Mouse (Mus musculus): Measurements from ENCODE around the gene Clptm1. TPM values are rescaled to one million over a fixed set of nuclear protein-coding genes. Genes with fewer than 3 reads are reported as not detected.

Gene Clptm1
- polyA plus RNA-seq, 1 experiment from 2014 or later = 143 TPM

DNA sequence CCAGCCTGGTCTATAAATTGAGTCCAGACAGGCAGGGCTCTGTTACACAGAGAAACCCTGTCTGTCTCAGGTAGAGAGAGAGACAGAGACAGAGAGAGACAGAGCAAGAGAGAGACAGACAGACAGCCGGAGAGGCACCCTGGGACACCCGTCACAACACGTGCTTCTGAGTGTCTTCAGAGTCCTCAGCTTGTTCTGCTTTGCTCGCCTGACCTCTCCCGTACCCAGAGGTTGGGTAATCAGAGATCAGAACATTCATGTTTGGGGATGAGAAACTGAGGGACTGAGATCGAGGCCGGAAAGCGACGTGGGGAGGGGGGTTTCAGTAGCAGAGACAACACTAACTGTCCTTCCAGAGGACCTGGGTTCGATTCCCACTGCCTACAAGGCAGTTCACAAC is 11.0 kb upstream of the Clptm1 start:
- H3K4me3 ChIP-seq = no peak overlapping the region
- H3K4me1 ChIP-seq (replicated peaks) = no peaks in the 10 kb centered on the region
- H3K27me3 ChIP-seq = no peaks in the 10 kb centered on the region
- H3K36me3 ChIP-seq = no peaks in the 10 kb centered on the region
- 85% methylated on average over 10 of the region's 10 CpGs for WGBS
- no peak overlapping the region for H3K27ac ChIP-seq (replicated peaks)
- H3K9ac ChIP-seq = no peak overlapping the region
- H3K4me2 ChIP-seq = no peak overlapping the region
- H3K9me3 ChIP-seq = no peaks in the 10 kb centered on the region
- ATAC-seq (ENCODE audit: low FRiP score, low read depth) = no peak

DNA sequence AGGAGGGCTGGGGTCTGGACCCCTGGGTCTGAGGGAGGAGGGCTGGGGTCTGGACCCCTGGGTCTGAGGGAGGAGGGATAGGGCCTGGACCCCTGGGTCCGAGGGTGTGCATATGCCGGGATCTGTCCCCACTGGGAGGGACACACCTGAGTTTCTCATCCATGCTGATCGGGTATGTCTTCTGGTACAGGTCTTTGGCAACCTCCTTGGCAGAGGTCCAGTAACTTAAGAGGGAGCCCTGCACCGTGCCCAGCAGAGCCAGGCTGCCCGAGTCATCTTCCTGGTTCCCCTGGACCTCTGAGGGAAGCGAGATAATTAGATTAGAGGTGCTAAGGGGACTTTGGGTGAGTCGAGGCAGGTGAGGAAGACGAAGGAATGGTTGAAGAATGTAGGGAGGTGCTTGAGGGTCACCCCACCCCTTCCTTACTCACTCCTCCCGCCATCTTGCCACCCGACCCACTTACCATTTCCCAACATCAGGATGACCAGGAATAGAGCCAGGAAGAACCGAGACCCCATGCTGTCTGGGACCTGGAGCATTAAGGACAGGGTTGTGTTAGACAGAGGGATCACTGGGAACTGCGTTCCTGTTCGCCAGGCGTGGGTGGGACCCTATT is 8.4 kb upstream of the Clptm1 start:
- 72% methylated on average over 14 of the region's 14 CpGs for WGBS
- Histone ChIP-seq H3K27ac (replicated peaks) (no peak overlapping the region), H3K36me3 (no peaks in the 10 kb centered on the region), H3K27me3 (no peaks in the 10 kb centered on the region), H3K9ac (no peak overlapping the region), H3K4me1 (replicated peaks) (peaks cover 5% of the 10 kb centered on the region; the same call in 1 of the 2 replicates), H3K4me2 (no peak overlapping the region), H3K4me3 (no peak overlapping the region), H3K9me3 (no peaks in the 10 kb centered on the region)
- no peak for ATAC-seq (ENCODE audit: low FRiP score, low read depth)

DNA sequence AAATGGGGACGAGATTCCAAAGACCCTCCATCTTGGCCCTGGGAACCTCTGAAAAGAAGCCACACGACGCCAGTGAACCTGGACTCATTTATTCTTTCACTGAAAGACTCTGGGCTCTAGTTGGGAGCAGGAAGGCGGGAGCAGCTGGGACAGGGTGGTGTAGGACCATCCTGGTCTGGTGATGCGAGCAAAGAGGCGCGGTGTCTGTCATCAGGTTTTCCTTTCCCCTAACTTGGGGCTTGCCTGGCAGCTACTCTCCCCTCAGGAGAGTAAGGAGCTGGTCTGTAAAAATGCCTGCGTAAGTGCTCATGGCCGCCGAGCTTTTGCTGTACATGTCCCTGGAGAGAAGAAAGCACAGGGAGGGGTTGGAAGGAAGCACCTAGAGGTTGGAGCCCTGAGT is 6.7 kb upstream of the Clptm1 start:
- Histone ChIP-seq H3K36me3 (no peaks in the 10 kb centered on the region), H3K27me3 (no peaks in the 10 kb centered on the region), H3K4me1 (replicated peaks) (peaks cover 5% of the 10 kb centered on the region; the same call in 1 of the 2 replicates), H3K4me3 (no peak overlapping the region), H3K9ac (no peak overlapping the region), H3K27ac (replicated peaks) (no peak overlapping the region), H3K4me2 (no peak overlapping the region), H3K9me3 (no peaks in the 10 kb centered on the region)
- no peak for ATAC-seq (ENCODE audit: low FRiP score, low read depth)
- WGBS = 71% methylated on average over 10 of the region's 10 CpGs

DNA sequence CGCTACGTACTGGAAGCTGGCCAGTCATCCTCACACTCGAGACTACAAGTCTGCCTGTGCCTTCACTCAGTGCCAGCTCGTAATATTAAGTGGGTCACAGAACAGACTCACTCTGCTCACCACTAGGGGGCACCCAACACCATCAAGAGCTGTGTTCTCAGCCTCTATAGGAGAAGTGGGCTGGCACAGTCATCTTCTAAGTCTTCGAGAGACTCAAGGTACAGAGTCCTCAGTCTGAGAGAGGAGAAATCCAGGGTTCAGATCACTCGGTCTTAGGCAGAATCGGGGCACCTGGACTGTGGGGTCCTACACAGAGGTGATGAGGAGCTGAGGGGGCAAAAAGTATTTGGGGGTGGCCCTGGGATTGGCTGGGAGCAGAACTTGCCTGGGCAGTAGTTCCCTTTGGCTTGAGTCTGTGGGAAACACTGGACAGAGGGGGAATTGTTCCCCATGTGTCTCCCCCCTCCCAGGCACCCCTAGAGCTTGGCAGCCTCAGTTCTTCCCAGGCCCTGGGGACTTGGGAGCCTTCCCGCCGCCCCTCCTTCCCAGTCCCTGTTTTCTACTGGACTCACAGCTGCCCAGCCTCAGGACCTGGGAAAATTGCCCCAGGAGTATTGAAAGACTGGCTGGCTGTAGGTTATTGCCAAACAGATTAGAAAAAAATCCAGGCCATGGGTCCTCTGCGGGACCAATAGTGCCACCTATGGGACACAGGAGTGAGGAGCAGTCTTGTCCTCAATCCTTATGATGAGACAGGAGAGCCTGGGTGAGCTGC is 4.3 kb upstream of the Clptm1 start:
- WGBS = 11% methylated on average over 10 of the region's 10 CpGs
- no peaks in the 10 kb centered on the region for H3K27me3 ChIP-seq
- no peak overlapping the region for H3K9ac ChIP-seq
- ATAC-seq (ENCODE audit: low FRiP score, low read depth) = peak; percentile 69
- peaks cover 14% of the 10 kb centered on the region for H3K4me1 ChIP-seq (replicated peaks)
- no peaks in the 10 kb centered on the region for H3K36me3 ChIP-seq
- peak overlapping the region; percentile 80 for H3K27ac ChIP-seq (replicated peaks)
- no peak overlapping the region for H3K4me3 ChIP-seq
- H3K4me2 ChIP-seq = peak overlapping the region; percentile 26
- no peaks in the 10 kb centered on the region for H3K9me3 ChIP-seq

DNA sequence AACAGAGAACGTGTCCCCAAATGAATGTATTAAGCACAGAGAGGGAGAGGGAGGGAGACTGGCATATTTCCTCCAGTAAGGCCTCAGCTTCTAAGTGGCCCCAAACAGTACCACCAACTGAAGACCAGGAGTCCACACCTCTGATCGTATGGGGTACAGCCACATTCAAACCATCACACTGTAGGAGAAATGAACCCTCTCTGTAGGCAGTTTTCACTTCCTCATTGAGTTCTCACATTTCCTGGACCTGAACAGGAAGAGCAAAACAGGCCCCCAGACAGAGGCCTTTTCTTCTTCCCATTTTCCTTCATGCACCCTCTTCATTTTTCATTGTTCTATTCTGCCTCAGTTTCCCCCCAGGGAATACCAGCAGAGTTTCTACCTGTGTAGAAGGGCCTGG is 2.6 kb upstream of the Clptm1 start:
- peaks cover 29% of the 10 kb centered on the region for H3K4me1 ChIP-seq (replicated peaks)
- H3K4me2 ChIP-seq = no peak overlapping the region
- no peaks in the 10 kb centered on the region for H3K36me3 ChIP-seq
- H3K9me3 ChIP-seq = no peaks in the 10 kb centered on the region
- no peaks in the 10 kb centered on the region for H3K27me3 ChIP-seq
- no peak overlapping the region for H3K4me3 ChIP-seq
- ATAC-seq (ENCODE audit: low FRiP score, low read depth) = no peak
- WGBS = 82% methylated on average over 2 of the region's 2 CpGs
- H3K27ac ChIP-seq (replicated peaks) = no peak overlapping the region; the same call in 1 of the 2 replicates
- H3K9ac ChIP-seq = no peak overlapping the region

DNA sequence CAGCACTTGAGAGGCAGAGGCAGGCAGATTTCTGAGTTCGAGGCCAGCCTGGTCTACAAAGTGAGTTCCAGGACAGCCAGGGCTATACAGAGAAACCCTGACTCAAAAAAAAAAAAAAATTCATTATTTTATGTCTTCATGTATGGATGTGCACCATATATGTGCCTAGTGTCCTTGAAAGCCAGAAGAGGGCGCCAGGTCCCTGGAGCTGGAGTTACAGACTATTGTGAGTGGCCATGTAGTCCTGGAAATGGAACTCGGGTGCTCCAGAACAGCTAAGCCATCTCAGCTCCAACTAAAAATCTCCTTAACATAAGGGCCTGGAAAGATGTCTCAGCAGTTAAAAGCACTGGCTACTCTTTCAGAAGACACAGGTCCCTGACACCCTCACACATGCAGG is 1.9 kb upstream of the Clptm1 start:
- no peak overlapping the region for H3K4me3 ChIP-seq
- H3K4me1 ChIP-seq (replicated peaks) = peaks cover 33% of the 10 kb centered on the region

DNA sequence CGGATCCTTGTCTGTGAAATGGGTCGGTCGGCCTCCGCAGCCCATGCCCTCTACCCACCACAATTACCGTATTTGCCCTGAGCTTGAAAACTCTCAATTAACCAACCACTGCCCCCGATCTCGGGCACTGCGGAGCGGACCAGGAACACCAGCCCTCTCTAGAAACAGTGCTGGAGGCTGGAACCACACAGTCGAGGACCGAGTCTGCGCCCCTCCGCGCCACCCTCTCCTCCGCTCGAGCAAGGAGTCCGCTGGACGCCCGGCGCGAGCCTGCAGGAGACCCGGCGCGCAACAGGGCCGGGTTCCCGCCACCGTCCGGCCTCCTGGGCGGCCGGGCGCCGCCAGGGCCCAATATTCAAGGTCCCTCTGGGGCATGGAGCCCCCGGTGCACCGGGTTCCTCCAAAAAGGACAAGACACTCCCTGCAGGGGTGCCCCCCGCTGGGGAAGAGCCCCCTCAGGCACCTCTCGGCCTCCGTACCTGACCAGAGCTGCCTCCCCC is 328 bp downstream of the Clptm1 start:
- H3K4me2 ChIP-seq = peak overlapping the region; percentile 85
- peak; percentile 53 for ATAC-seq (ENCODE audit: low FRiP score, low read depth)
- no peaks in the 10 kb centered on the region for H3K36me3 ChIP-seq
- no peaks in the 10 kb centered on the region for H3K9me3 ChIP-seq
- WGBS = 0% methylated on average over 36 of the region's 37 CpGs
- H3K9ac ChIP-seq = peak overlapping the region; percentile 94
- peaks cover 33% of the 10 kb centered on the region for H3K4me1 ChIP-seq (replicated peaks)
- H3K27ac ChIP-seq (replicated peaks) = peak overlapping the region; percentile 77
- peak overlapping the region; percentile 80 for H3K4me3 ChIP-seq
- no peaks in the 10 kb centered on the region for H3K27me3 ChIP-seq

More for the DNA sequence above, 1.9 kb upstream of the Clptm1 start:
- no peaks in the 10 kb centered on the region for H3K9me3 ChIP-seq
- H3K27me3 ChIP-seq = no peaks in the 10 kb centered on the region
- H3K4me2 ChIP-seq = no peak overlapping the region
- no peak for ATAC-seq (ENCODE audit: low FRiP score, low read depth)
- H3K27ac ChIP-seq (replicated peaks) = no peak overlapping the region
- H3K9ac ChIP-seq = no peak overlapping the region
- no peaks in the 10 kb centered on the region for H3K36me3 ChIP-seq
- WGBS = 67% methylated on average over 3 of the region's 3 CpGs

DNA sequence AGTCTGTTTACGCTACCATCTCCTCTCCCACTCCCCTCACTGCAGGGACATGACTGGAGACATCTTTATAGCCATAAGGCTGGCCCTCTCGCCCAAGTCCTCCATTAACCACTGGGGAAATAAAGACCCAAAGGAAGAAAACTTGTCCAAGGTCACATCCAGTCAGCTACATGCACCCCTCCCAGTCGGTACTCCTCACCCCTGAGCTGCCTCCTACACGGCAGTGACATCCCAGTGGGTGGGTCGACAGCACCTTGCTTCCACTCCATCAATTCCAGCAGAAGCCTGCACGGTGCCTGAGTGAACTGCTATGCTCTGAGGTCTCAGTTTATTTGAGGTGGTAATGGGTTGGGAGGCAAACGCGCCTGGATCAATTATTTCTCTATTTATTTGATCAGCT is 893 bp downstream of the Clptm1 start:
- Histone ChIP-seq H3K9ac (peak overlapping the region; percentile 94), H3K9me3 (no peaks in the 10 kb centered on the region), H3K36me3 (no peaks in the 10 kb centered on the region), H3K4me3 (peak overlapping the region; percentile 80), H3K27ac (replicated peaks) (no peak overlapping the region), H3K4me1 (replicated peaks) (peaks cover 27% of the 10 kb centered on the region), H3K4me2 (peak overlapping the region; percentile 85), H3K27me3 (no peaks in the 10 kb centered on the region)
- WGBS = 21% methylated on average over 8 of the region's 8 CpGs
- ATAC-seq (ENCODE audit: low FRiP score, low read depth) = no peak

DNA sequence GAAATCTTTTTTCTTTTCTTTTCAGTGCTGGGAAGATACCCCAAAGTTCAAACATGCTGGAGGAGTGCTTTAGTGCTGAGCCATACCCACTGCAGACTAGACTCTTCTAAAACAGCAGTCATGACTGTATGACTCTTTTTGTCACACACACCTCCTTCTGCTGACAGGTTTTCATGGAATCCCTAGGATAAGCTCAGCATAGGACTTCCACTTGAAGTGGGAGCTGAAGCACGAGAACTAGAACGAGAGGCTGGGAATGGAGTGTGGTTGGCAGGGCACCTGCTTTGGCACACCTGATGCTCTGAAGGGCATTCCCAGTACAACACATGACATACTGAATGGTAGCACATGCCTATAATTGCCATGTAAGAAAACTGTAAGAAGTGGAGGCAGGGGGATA is 12.2 kb downstream of the Clptm1 start:
- no peaks in the 10 kb centered on the region for H3K4me1 ChIP-seq (replicated peaks)
- peaks cover 48% of the 10 kb centered on the region for H3K36me3 ChIP-seq
- H3K9ac ChIP-seq = no peak overlapping the region
- no peak overlapping the region for H3K4me3 ChIP-seq
- no peaks in the 10 kb centered on the region for H3K9me3 ChIP-seq
- ATAC-seq (ENCODE audit: low FRiP score, low read depth) = no peak
- H3K27me3 ChIP-seq = no peaks in the 10 kb centered on the region
- 94% methylated on average over 2 of the region's 2 CpGs for WGBS
- H3K4me2 ChIP-seq = no peak overlapping the region
- H3K27ac ChIP-seq (replicated peaks) = no peak overlapping the region

DNA sequence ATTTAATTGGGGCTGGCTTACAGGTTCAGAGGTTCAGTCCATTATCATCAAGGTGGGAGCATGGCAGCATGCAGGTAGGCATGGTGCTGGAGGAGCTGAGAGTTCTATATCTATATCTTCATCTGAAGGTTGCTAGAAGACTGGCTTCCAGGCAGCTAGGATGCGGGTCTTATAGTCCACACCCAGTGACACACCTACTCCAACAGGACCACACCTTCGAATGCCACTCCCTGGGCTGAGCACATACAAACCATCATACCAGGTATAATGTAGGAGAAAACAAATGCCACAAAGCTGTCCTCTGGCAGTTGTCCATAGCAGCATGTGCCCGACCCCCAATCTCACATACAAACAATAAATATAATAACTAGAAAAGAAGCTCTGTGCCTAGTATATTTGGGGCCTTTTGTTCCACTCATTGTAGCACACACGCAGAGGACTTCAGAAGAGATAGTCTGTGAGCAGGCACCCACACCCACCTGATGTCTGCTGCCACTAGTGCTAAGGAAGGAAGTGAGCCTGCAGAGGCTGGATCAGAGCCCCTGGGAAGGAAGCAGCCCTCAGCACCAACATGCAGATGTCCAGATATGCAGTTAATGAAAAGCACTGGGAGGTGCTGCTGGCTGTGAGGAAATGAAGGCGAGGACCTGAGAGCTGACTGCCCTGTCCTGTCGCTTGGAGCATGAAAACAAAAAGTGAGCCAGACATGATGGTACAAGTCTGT is 13.6 kb downstream of the Clptm1 start:
- Histone ChIP-seq H3K27ac (replicated peaks) (no peak overlapping the region), H3K36me3 (peaks cover 55% of the 10 kb centered on the region), H3K4me1 (replicated peaks) (no peaks in the 10 kb centered on the region), H3K9me3 (no peaks in the 10 kb centered on the region), H3K4me2 (no peak overlapping the region), H3K4me3 (no peak overlapping the region), H3K27me3 (no peaks in the 10 kb centered on the region), H3K9ac (no peak overlapping the region)
- no peak for ATAC-seq (ENCODE audit: low FRiP score, low read depth)
- 91% methylated on average over 6 of the region's 6 CpGs for WGBS

DNA sequence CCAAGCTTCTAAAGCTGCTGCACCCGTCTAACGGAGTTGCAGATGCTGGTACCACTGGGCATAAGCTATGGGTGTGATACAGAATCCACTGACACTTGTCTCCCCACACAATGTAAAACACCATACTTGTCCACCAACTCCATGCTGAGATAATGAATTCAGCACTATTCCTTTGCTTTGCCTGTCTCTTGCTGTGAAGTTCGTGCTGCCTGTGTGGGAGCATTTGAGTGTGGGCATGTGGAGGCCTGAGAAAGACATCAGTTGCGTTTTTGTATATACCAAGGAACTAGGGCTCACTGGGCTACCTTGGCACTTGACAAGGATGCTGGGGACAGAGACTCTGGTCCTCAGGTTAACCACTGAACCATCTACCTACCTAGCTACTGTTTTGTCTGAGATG is 23.6 kb downstream of the Clptm1 start:
- H3K27ac ChIP-seq (replicated peaks) = no peak overlapping the region
- 94% methylated on average over 4 of the region's 4 CpGs for WGBS
- peaks cover 90% of the 10 kb centered on the region for H3K36me3 ChIP-seq
- H3K4me1 ChIP-seq (replicated peaks) = no peaks in the 10 kb centered on the region
- no peak for ATAC-seq (ENCODE audit: low FRiP score, low read depth)
- H3K4me2 ChIP-seq = no peak overlapping the region
- H3K9ac ChIP-seq = no peak overlapping the region
- no peak overlapping the region for H3K4me3 ChIP-seq
- no peaks in the 10 kb centered on the region for H3K9me3 ChIP-seq
- H3K27me3 ChIP-seq = no peaks in the 10 kb centered on the region

All from hindbrain, embryonic 15.5 days (tissue).